Comparison of ENCODE assay signal across 17 mouse cellular contexts in genomic region chr12:76328567-76329354, GRCm38 (mm10). TPM values are rescaled to one million over a fixed set of nuclear protein-coding genes. Genes with fewer than 3 reads are reported as not detected.
DNase-seq lines count a peak whose midpoint lies in the region; TF ChIP-seq lines count a peak whose summit lies in the region.
"Had no signal": no experiment of that assay in that cellular context is flagged by ENCODE, and none has a peak within 500 bp of the region (broad histone marks: within the 10 kb centered on the region; RNA-seq: fewer than 3 reads in every experiment).

No protein-coding gene starts in this region.

- H3K4me1 ChIP-seq in testis, adult 2 months (ENCODE audit: control insufficient read depth, insufficient read depth, low read length), result peaks cover 15% of the 10 kb centered on the region
- H3K4me1 ChIP-seq in bone marrow macrophage, adult 2 months (ENCODE audit: control insufficient read depth, insufficient read depth, low read length), result no peaks in the 10 kb centered on the region
- peaks cover 39% of the 10 kb centered on the region for H3K4me1 ChIP-seq in megakaryocyte, embryonic 14.5 days

- TF ChIP-seq CTCF in testis, adult 2 months (IDR thresholded peaks at IDR 0.05; ENCODE audit: control insufficient read depth, insufficient read depth, insufficient replicate concordance, low read depth, low read length), result no peak
- TF ChIP-seq CTCF in bone marrow macrophage, adult 2 months (IDR thresholded peaks at IDR 0.05; ENCODE audit: low read depth, low read length), result no peak

- no peaks in the 10 kb centered on the region for H3K27me3 ChIP-seq in testis, adult 2 months (ENCODE audit: control insufficient read depth, insufficient read depth, low read length)
- H3K27me3 ChIP-seq in megakaryocyte, embryonic 14.5 days (replicated peaks), result no peaks in the 10 kb centered on the region
- H3K27me3 ChIP-seq: hindbrain, embryonic 13.5 days; intestine, embryonic 15.5 days had no signal

- no peak overlapping the region for H3K4me3 ChIP-seq in testis, adult 2 months (ENCODE audit: control insufficient read depth, low read depth, low read length)
- no peak overlapping the region for H3K4me3 ChIP-seq in bone marrow macrophage, adult 2 months (ENCODE audit: insufficient read depth, low read length)
- H3K4me3 ChIP-seq in megakaryocyte, embryonic 14.5 days (replicated peaks), result peak overlapping the region; percentile 59
- H3K4me3 ChIP-seq: embryonic facial prominence, embryonic 13.5 days; hindbrain, embryonic 13.5 days; intestine, embryonic 15.5 days; kidney, embryonic 15.5 days had no signal

- no peaks in the 10 kb centered on the region for H3K36me3 ChIP-seq in testis, adult 2 months (ENCODE audit: control insufficient read depth, insufficient read depth, low read length)
- H3K36me3 ChIP-seq in megakaryocyte, embryonic 14.5 days (replicated peaks; ENCODE audit: low read length), result peaks cover 75% of the 10 kb centered on the region
- H3K36me3 ChIP-seq: intestine, embryonic 15.5 days had no signal

- no peak for DNase-seq in testis, postnatal 14 days (ENCODE audit: low spot score)
- no peak for DNase-seq in adrenal gland, adult 18-20 months (ENCODE audit: low spot score in 2 of 2)
- no peak for DNase-seq in urinary bladder, adult 18-20 months (ENCODE audit: low spot score in 2 of 2)
- DNase-seq in spleen, adult 12 weeks (ENCODE audit: low spot score), result no peak
- DNase-seq: adrenal gland, postnatal 14 days; cerebellum, adult 2 months; gastrocnemius, postnatal 10 days; heart, postnatal 14 days; right cerebral cortex, postnatal 14 days; thymus, adult 2 months had no signal

- H3K9me3 ChIP-seq in megakaryocyte, embryonic 14.5 days, result peaks cover 55% of the 10 kb centered on the region
- H3K9me3 ChIP-seq: embryonic facial prominence, embryonic 13.5 days; hindbrain, embryonic 13.5 days; intestine, embryonic 15.5 days; kidney, embryonic 15.5 days had no signal

- TF ChIP-seq POLR2A in testis, adult 2 months (IDR thresholded peaks at IDR 0.05; ENCODE audit: control insufficient read depth, low read depth, low read length), result no peak
- no peak for TF ChIP-seq POLR2A in bone marrow macrophage, adult 2 months (IDR thresholded peaks at IDR 0.05; ENCODE audit: borderline replicate concordance, low read depth, low read length)

- H3K27ac ChIP-seq in testis, adult 2 months (ENCODE audit: control insufficient read depth, insufficient read depth, low read depth, low read length), result peak overlapping the region; percentile 91
- peak overlapping the region; percentile 42 for H3K27ac ChIP-seq in bone marrow macrophage, adult 2 months (ENCODE audit: insufficient read depth, low read depth, low read length)
- H3K27ac ChIP-seq: embryonic facial prominence, embryonic 13.5 days; hindbrain, embryonic 13.5 days; intestine, embryonic 15.5 days; kidney, embryonic 15.5 days had no signal

RNA-seq across cellular contexts. Expression of gene Akap5, which starts 4.1 kb away (rescaled TPM):
- 0.16 TPM in 2 replicates for polyA plus RNA-seq in testis, adult 2 months (2012; rRNA removed)
- not detected in 2 replicates for polyA plus RNA-seq in bone marrow macrophage, adult 2 months (2012; ENCODE audit: insufficient read depth, insufficient read length, missing spikeins)
- polyA plus RNA-seq in megakaryocyte, embryonic 14.5 days (2012; ENCODE audit: insufficient read depth, low replicate concordance), result 0.63 TPM in 1 of 2 replicates, not detected in the other
- total RNA-seq in adrenal gland, adult 18-20 months (2021), result under 1 TPM; 0.33 to 0.54 TPM

RNA-seq across cellular contexts. Expression of gene Zbtb25, which starts 40.6 kb away (rescaled TPM):
- polyA plus RNA-seq in testis, adult 2 months (2012; rRNA removed), result 15.7 and 15.8 TPM in 2 replicates
- 8.6 and 9.5 TPM in 2 replicates for polyA plus RNA-seq in bone marrow macrophage, adult 2 months (2012; ENCODE audit: insufficient read depth, insufficient read length, missing spikeins)
- 2.4 and 7.2 TPM in 2 replicates for polyA plus RNA-seq in megakaryocyte, embryonic 14.5 days (2012; ENCODE audit: insufficient read depth, low replicate concordance)
- total RNA-seq in adrenal gland, adult 18-20 months (2021), result 1 to 10 TPM; 5.9 to 6.1 TPM

RNA-seq across cellular contexts. Expression of gene Zbtb1, which starts 41.3 kb away (rescaled TPM):
- 0.30 and 0.34 TPM in 2 replicates for polyA plus RNA-seq in testis, adult 2 months (2012; rRNA removed)
- 8.8 and 9.6 TPM in 2 replicates for polyA plus RNA-seq in bone marrow macrophage, adult 2 months (2012; ENCODE audit: insufficient read depth, insufficient read length, missing spikeins)
- polyA plus RNA-seq in megakaryocyte, embryonic 14.5 days (2012; ENCODE audit: insufficient read depth, low replicate concordance), result 0.79 and 4.7 TPM in 2 replicates
- total RNA-seq in adrenal gland, adult 18-20 months (2021), result 1 to 10 TPM; 4.1 to 4.7 TPM
